Mouse (Mus musculus): Measurements from ENCODE around the gene Ensa. TPM values are rescaled to one million over a fixed set of nuclear protein-coding genes. Genes with fewer than 3 reads are reported as not detected.
A peak's percentile ranks its signal among the peaks of the same experiment; 100 is the strongest.

Ensa gene
- total and polyA plus RNA-seq, 3 experiments = 17.4 to 77.7 (median 71.5) TPM

DNA sequence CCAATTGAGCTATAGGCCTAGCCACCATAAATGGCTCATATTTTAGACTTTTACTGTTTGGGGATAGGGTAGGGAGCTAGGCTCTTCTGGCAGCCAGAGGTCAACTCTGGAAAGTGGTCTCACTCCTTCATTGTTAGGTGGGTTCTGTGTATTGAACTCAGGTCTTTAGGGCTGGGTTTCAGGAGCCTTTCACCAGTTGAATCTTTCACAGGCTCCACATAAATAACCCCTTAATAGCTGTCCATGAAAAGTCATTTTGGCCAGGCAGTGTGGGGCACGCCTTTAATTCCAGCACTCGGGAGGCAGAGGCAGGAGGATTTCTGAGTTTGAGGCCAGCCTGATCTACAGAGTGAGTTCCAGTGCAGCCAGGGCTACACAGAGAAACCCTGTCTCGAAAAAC, 32.9 kb downstream of the Ensa start:
- no peak for TF ChIP-seq POLR2A (IDR thresholded peaks at IDR 0.05; ENCODE audit: insufficient read depth, low read depth, low read length)
- TF ChIP-seq EP300 (IDR thresholded peaks at IDR 0.05; ENCODE audit: insufficient read depth, low read depth, low read length) = no peak
- no peak for TF ChIP-seq CTCF (IDR thresholded peaks at IDR 0.05)
- DNase-seq = no peak
- peaks cover 9% of the 10 kb centered on the region for H3K79me2 ChIP-seq (replicated peaks; ENCODE audit: control insufficient read depth, insufficient read depth, low read length)
- peak overlapping the region; percentile 99 for H3K27ac ChIP-seq
- H3K4me3 ChIP-seq = peak overlapping the region; percentile 81
- peaks cover 22% of the 10 kb centered on the region for H3K4me1 ChIP-seq (ENCODE audit: control insufficient read depth, insufficient read depth, low read length)
- WGBS = 76% methylated on average over 3 of the region's 3 CpGs
- peaks cover 29% of the 10 kb centered on the region for H3K36me3 ChIP-seq (ENCODE audit: control insufficient read depth, insufficient read depth, low read length)
- intact Hi-C loops (cut with DNase I) = loop anchor here (2.0 kb wide), 1 partner anchor 33 kb away; the partner anchor contains the start of gene Ensa
- no peaks in the 10 kb centered on the region for H3K27me3 ChIP-seq (ENCODE audit: control insufficient read depth, insufficient read depth, low read length)
- no peak overlapping the region for H3K9ac ChIP-seq (ENCODE audit: low read depth, low read length)

DNA sequence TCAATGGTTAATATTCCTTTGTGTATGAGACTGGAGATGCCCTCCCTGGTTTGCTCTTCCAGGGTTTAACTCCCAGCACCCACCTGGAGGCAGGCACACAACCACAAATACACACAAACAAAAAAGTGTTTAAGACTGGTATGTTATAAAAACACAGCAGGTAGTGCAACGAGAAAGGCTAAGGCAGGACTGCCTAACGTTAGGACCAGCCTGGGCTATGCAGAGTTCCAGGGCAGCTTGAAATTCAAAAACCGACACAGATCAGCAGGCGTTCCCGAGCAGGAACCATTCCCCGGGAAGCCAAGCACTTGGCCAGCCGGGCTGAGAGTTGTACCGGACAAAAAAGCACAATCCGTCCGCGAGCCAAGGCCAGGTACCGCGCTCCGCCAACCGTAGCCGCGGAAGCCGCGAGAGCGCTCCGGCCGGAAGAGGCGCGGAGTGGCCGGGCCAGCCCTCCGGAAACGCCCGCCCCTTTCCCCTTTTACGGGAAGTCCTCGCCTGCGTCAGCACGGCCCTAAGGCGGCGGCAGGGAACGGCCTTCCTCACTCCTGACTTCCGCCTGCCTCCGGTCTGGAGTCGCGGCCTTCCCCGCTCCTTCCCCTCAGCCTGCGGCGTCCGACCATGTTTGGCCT, 33.6 kb downstream of the Ensa start, which contains the start of gene Mcl1:
Gene Mcl1, plus strand, starts transcription at position 553 of the 632 bp plus-strand sequence.
- under 1% methylated on average over 43 of the region's 43 CpGs for WGBS
- intact Hi-C loops (cut with DNase I) = loop anchor here (2.0 kb wide), 1 partner anchor 34 kb away; the partner anchor contains the start of gene Ensa
- H3K9ac ChIP-seq (ENCODE audit: low read depth, low read length) = peak within 1 kb of the TSS; percentile 100
- H3K36me3 ChIP-seq (ENCODE audit: control insufficient read depth, insufficient read depth, low read length) = peaks cover 35% of the 10 kb centered on the region
- no peaks in the 10 kb centered on the region for H3K27me3 ChIP-seq (ENCODE audit: control insufficient read depth, insufficient read depth, low read length)
- peak within 1 kb of the TSS; percentile 81 for H3K4me3 ChIP-seq
- peak; percentile 97 to 98 for DNase-seq
- H3K4me1 ChIP-seq (ENCODE audit: control insufficient read depth, insufficient read depth, low read length) = peaks cover 23% of the 10 kb centered on the region
- no peak for TF ChIP-seq CTCF (IDR thresholded peaks at IDR 0.05)
- peak; percentile 100 for TF ChIP-seq POLR2A (IDR thresholded peaks at IDR 0.05; ENCODE audit: insufficient read depth, low read depth, low read length)
- peak; percentile 97 for TF ChIP-seq EP300 (IDR thresholded peaks at IDR 0.05; ENCODE audit: insufficient read depth, low read depth, low read length)
- H3K27ac ChIP-seq = peak within 1 kb of the TSS; percentile 99
- H3K79me2 ChIP-seq (replicated peaks; ENCODE audit: control insufficient read depth, insufficient read depth, low read length) = peaks cover 11% of the 10 kb centered on the region

GRCm38 (mm10) chr3:95658868-95659712, 34.3 kb downstream of the Ensa start:
- Histone ChIP-seq H3K27me3 (ENCODE audit: control insufficient read depth, insufficient read depth, low read length) (no peaks in the 10 kb centered on the region), H3K4me3 (peak overlapping the region; percentile 81), H3K9ac (ENCODE audit: low read depth, low read length) (peak overlapping the region; percentile 100), H3K4me1 (ENCODE audit: control insufficient read depth, insufficient read depth, low read length) (peaks cover 26% of the 10 kb centered on the region), H3K27ac (peak overlapping the region; percentile 99), H3K36me3 (ENCODE audit: control insufficient read depth, insufficient read depth, low read length) (peaks cover 43% of the 10 kb centered on the region), H3K79me2 (replicated peaks; ENCODE audit: control insufficient read depth, insufficient read depth, low read length) (peaks cover 11% of the 10 kb centered on the region)
- DNase-seq = peak; percentile 85 to 89
- intact Hi-C loops (cut with DNase I) = loop anchor here (1.0 to 2.0 kb wide), 2 partner anchors 16 to 34 kb away; partner anchors contain the start of gene Ensa
- under 1% methylated on average over 110 of the region's 113 CpGs for WGBS
- TF ChIP-seq POLR2A (IDR thresholded peaks at IDR 0.05; ENCODE audit: insufficient read depth, low read depth, low read length) (peak; percentile 68), CTCF (IDR thresholded peaks at IDR 0.05) (no peak), EP300 (IDR thresholded peaks at IDR 0.05; ENCODE audit: insufficient read depth, low read depth, low read length) (peak; percentile 94)

DNA sequence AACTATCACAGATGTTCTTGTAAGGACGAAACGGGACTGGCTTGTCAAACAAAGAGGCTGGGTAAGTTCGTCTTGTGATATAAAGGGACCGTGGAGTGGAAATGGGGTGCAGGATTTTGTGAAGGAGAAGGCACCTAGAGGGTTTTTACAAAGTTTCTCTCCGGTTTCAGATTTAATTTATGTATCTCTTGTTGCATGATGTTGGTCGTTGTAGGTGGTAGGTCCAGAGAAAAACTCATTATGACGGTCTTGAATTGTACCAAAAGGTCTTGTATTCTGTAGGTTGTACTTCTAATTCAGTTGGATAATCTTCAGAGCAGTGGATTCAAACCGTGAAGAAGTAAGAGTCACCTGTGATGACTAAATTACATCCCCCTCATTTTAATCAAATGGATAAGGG, 35.2 kb downstream of the Ensa start:
- Histone ChIP-seq H3K27ac (peak overlapping the region; percentile 99), H3K9ac (ENCODE audit: low read depth, low read length) (peak overlapping the region; percentile 100), H3K27me3 (ENCODE audit: control insufficient read depth, insufficient read depth, low read length) (no peaks in the 10 kb centered on the region), H3K4me3 (peak overlapping the region; percentile 81), H3K36me3 (ENCODE audit: control insufficient read depth, insufficient read depth, low read length) (peaks cover 51% of the 10 kb centered on the region), H3K79me2 (replicated peaks; ENCODE audit: control insufficient read depth, insufficient read depth, low read length) (peaks cover 12% of the 10 kb centered on the region), H3K4me1 (ENCODE audit: control insufficient read depth, insufficient read depth, low read length) (peaks cover 29% of the 10 kb centered on the region)
- intact Hi-C loops (cut with DNase I) = loop anchor here (1.0 to 2.0 kb wide), 2 partner anchors 15 to 35 kb away; partner anchors contain the start of gene Ensa
- TF ChIP-seq CTCF (IDR thresholded peaks at IDR 0.05) (no peak), POLR2A (IDR thresholded peaks at IDR 0.05; ENCODE audit: insufficient read depth, low read depth, low read length) (no peak), EP300 (IDR thresholded peaks at IDR 0.05; ENCODE audit: insufficient read depth, low read depth, low read length) (no peak)
- 0% methylated on average over 8 of the region's 8 CpGs for WGBS
- DNase-seq = no peak

- Histone ChIP-seq H3K4me1 (ENCODE audit: control insufficient read depth, insufficient read depth, low read length) (peaks cover 25% of the 10 kb centered on the region), H3K36me3 (ENCODE audit: control insufficient read depth, insufficient read depth, low read length) (peaks cover 58% of the 10 kb centered on the region), H3K27me3 (ENCODE audit: control insufficient read depth, insufficient read depth, low read length) (no peaks in the 10 kb centered on the region), H3K4me3 (peak overlapping the region; percentile 81), H3K9ac (ENCODE audit: low read depth, low read length) (peak overlapping the region; percentile 100), H3K27ac (peak overlapping the region; percentile 99), H3K79me2 (replicated peaks; ENCODE audit: control insufficient read depth, insufficient read depth, low read length) (peaks cover 14% of the 10 kb centered on the region)
- WGBS = 0% methylated on average over 2 of the region's 2 CpGs
- no peak for DNase-seq
- TF ChIP-seq POLR2A (IDR thresholded peaks at IDR 0.05; ENCODE audit: insufficient read depth, low read depth, low read length) = 0 out of 2 replicates have a peak, but pooled peaks have one; percentile 12
- TF ChIP-seq CTCF (IDR thresholded peaks at IDR 0.05) = no peak
- intact Hi-C loops (cut with DNase I) = no loop called here
These were observed 36.1 kb downstream of the Ensa start for GRCm38 (mm10) chr3:95660788-95661478.

Data from heart, adult 2 months (tissue).